In the genomic region with DNA sequence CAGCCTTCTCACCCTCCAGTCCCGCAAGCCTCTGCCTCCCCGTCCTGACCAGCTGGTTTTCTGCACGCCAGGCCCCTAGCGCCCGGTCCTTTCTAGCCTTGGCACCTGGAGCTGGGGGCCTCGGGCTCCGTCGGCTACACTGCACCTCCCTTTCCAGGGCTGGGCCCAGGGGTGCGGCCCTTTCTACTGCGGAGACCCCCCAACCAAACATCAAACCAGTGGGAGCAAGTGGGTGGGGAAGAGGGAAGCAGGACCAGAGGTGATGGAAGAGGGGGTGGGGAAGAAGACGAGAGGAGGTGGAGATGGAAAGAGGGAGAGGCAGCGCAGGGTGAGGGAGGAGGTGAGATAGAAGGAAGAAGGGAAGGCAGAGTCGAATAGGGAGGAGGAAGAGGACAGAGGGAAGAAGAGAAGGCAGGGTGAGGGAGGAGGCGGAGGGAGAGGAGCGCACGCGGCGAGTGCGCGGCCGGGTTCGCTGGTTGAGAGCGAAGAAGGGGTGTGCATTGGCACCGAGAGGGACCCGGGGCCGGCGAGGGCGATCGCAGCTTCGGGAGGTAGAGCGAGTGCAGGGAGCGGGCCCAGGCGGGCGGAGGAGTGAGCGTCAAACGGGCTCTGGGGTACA, we compare ENCODE assay signal across 7 mouse cellular contexts. TPM values are rescaled to one million over a fixed set of nuclear protein-coding genes. Genes with fewer than 3 reads are reported as not detected.
A peak's percentile ranks its signal among the peaks of the same experiment; 100 is the strongest.
DNase-seq lines count a peak whose midpoint lies in the region; ATAC-seq and TF ChIP-seq lines count a peak whose summit lies in the region.

Car11 (plus strand) TSS at position 321 of the 619 bp plus-strand sequence.

- peak within 1 kb of the TSS; percentile 38; the same call in 1 of the 2 replicates for H3K9ac ChIP-seq in lung, embryonic 14.5 days
- H3K9ac ChIP-seq in forebrain, embryonic 14.5 days (ENCODE audit: low read length): peak within 1 kb of the TSS; percentile 66
- peak within 1 kb of the TSS; percentile 78 for H3K9ac ChIP-seq in midbrain, embryonic 16.5 days (ENCODE audit: low read depth, low read length)

- no peak for TF ChIP-seq CTCF in lung, embryonic 14.5 days (IDR thresholded peaks at IDR 0.05; ENCODE audit: low read depth)

- no peak for ATAC-seq in lung, embryonic 14.5 days (ENCODE audit: insufficient read depth)
- no peak for ATAC-seq in forebrain, embryonic 14.5 days
- ATAC-seq in midbrain, embryonic 16.5 days: peak; percentile 9

- no peak within 1 kb of the TSS for H3K27ac ChIP-seq in lung, embryonic 14.5 days (ENCODE audit: low read depth)
- H3K27ac ChIP-seq in forebrain, embryonic 14.5 days (ENCODE audit: low read depth, low read length): peak within 1 kb of the TSS; percentile 63
- H3K27ac ChIP-seq in midbrain, embryonic 16.5 days (ENCODE audit: low read length): peak within 1 kb of the TSS; percentile 87

- peak within 1 kb of the TSS; percentile 69 for H3K4me2 ChIP-seq in lung, embryonic 14.5 days
- peak within 1 kb of the TSS; percentile 83 for H3K4me2 ChIP-seq in forebrain, embryonic 14.5 days (ENCODE audit: low read length)
- H3K4me2 ChIP-seq in midbrain, embryonic 16.5 days (ENCODE audit: low read length): peak within 1 kb of the TSS; percentile 81

- H3K4me1 ChIP-seq in lung, embryonic 14.5 days (ENCODE audit: insufficient read depth): peaks cover 3% of the 10 kb centered on the region; the same call in 1 of the 2 replicates
- peaks cover 6% of the 10 kb centered on the region; the same call in 1 of the 2 replicates for H3K4me1 ChIP-seq in forebrain, embryonic 14.5 days (ENCODE audit: control insufficient read depth, insufficient read depth, low read length)
- H3K4me1 ChIP-seq in midbrain, embryonic 16.5 days (ENCODE audit: control insufficient read depth, insufficient read depth, low read length): peaks cover 36% of the 10 kb centered on the region

- no peak for DNase-seq in lung, embryonic 14.5 days
- no peak for DNase-seq in lung, postnatal 14 days
- DNase-seq in cerebellum, adult 18-20 months: peak; percentile 57 to 66
- DNase-seq in forebrain, embryonic 14.5 days (ENCODE audit: low spot score): no peak
- DNase-seq in layer of hippocampus, postnatal 14 days (ENCODE audit: low spot score in 2 of 2): peak; percentile 37 to 39
- no peak for DNase-seq in urinary bladder, postnatal 10 days (ENCODE audit: low spot score)

- H3K4me3 ChIP-seq in lung, embryonic 14.5 days (ENCODE audit: low read depth, low read length): peak within 1 kb of the TSS; percentile 38
- H3K4me3 ChIP-seq in forebrain, embryonic 14.5 days (ENCODE audit: low read depth, low read length): peak within 1 kb of the TSS; percentile 38
- H3K4me3 ChIP-seq in midbrain, embryonic 16.5 days (ENCODE audit: low read depth, low read length): peak within 1 kb of the TSS; percentile 59

- WGBS in lung, embryonic 14.5 days: 2% methylated on average over 36 of the region's 36 CpGs
- WGBS in forebrain, embryonic 14.5 days: under 1% methylated on average over 36 of the region's 36 CpGs
- WGBS in midbrain, embryonic 16.5 days: 1% methylated on average over 34 of the region's 36 CpGs

- H3K27me3 ChIP-seq in lung, embryonic 14.5 days (ENCODE audit: insufficient read depth, low read length): peaks cover 25% of the 10 kb centered on the region
- peaks cover 15% of the 10 kb centered on the region for H3K27me3 ChIP-seq in forebrain, embryonic 14.5 days (replicated peaks; ENCODE audit: control insufficient read depth, insufficient read depth, low read length)
- H3K27me3 ChIP-seq in midbrain, embryonic 16.5 days (ENCODE audit: control insufficient read depth, insufficient read depth, low read depth, low read length): peaks cover 3% of the 10 kb centered on the region; the same call in 1 of the 2 replicates

- no peaks in the 10 kb centered on the region for H3K9me3 ChIP-seq in lung, embryonic 14.5 days (ENCODE audit: low read depth, low read length)
- H3K9me3 ChIP-seq in forebrain, embryonic 14.5 days (replicated peaks; ENCODE audit: control insufficient read depth, low read length): no peaks in the 10 kb centered on the region
- H3K9me3 ChIP-seq in midbrain, embryonic 16.5 days (replicated peaks; ENCODE audit: control insufficient read depth, low read length, poor library complexity, severe bottlenecking): no peaks in the 10 kb centered on the region

- no peaks in the 10 kb centered on the region for H3K36me3 ChIP-seq in lung, embryonic 14.5 days (ENCODE audit: insufficient read depth)
- no peaks in the 10 kb centered on the region for H3K36me3 ChIP-seq in forebrain, embryonic 14.5 days (ENCODE audit: control insufficient read depth, insufficient read depth, low read length)
- H3K36me3 ChIP-seq in midbrain, embryonic 16.5 days (ENCODE audit: control insufficient read depth, insufficient read depth, low read length): no peaks in the 10 kb centered on the region

RNA-seq across cellular contexts. Expression of gene Car11, which starts in this region (rescaled TPM):
- 2.0 and 4.3 TPM in 2 replicates for polyA plus RNA-seq in lung, embryonic 14.5 days (2014; fragmentation: Nextera tagmentation; extraction: Ambion mirVana)
- polyA plus RNA-seq in forebrain, embryonic 14.5 days (2014; fragmentation: Nextera tagmentation; extraction: Ambion mirVana): 22.5 and 22.8 TPM in 2 replicates
- 100 to 1,000 TPM; 110 to 123 TPM for total RNA-seq in layer of hippocampus, postnatal 14 days (2021)
- polyA plus RNA-seq in midbrain, embryonic 16.5 days (2015; fragmentation: Nextera tagmentation; extraction: Ambion mirVana): 71.6 and 89.9 TPM in 2 replicates

Comparison
In these comparisons a context has a peak if more than half of its experiments do, and no peak if none do; other contexts are left out.
1. DNase-seq: peak in cerebellum, adult 18-20 months (2 of 2) and layer of hippocampus, postnatal 14 days (2 of 2); none in lung, embryonic 14.5 days (single experiment), lung, postnatal 14 days (single experiment), forebrain, embryonic 14.5 days (single experiment) and urinary bladder, postnatal 10 days (single experiment).
2. Peak in every context shown above with its lines, with median percentiles within 50 percentile points of each other: H3K4me2 ChIP-seq, H3K4me3 ChIP-seq and H3K9ac ChIP-seq.